Comparison of ENCODE assay signal across 8 mouse cellular contexts in the genomic region with DNA sequence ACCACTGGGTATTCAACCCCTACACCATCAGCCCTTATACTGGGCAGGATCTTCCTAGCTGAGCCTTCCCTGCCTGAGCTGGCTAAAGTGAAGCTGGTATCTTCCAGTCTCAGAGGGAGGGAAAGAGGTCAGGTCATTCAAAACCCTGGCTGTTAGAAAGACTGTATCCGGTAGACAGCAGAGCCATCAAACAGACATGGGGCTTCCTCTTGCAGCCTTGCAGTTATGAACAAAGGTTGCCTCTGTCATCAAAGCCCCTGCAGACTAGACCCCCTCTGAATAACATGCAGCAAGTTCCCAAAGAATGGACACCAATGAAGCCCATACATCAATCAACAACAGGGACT.
DNase-seq lines count a peak whose midpoint lies in the region; ATAC-seq and TF ChIP-seq lines count a peak whose summit lies in the region.

No protein-coding gene starts in this region.

- no peaks in the 10 kb centered on the region for H3K27me3 ChIP-seq in heart, embryonic 16.5 days (ENCODE audit: control insufficient read depth, insufficient read depth, low read length)
- no peaks in the 10 kb centered on the region for H3K27me3 ChIP-seq in midbrain, embryonic 16.5 days (ENCODE audit: control insufficient read depth, insufficient read depth, low read depth, low read length)
- no peaks in the 10 kb centered on the region for H3K27me3 ChIP-seq in midbrain, postnatal 0 days (ENCODE audit: insufficient read depth, low read length)
- no peaks in the 10 kb centered on the region for H3K27me3 ChIP-seq in neural tube, embryonic 15.5 days (replicated peaks)

- no peak overlapping the region for H3K4me3 ChIP-seq in heart, embryonic 16.5 days (ENCODE audit: low read length)
- no peak overlapping the region for H3K4me3 ChIP-seq in midbrain, embryonic 16.5 days (ENCODE audit: low read depth, low read length)
- no peak overlapping the region for H3K4me3 ChIP-seq in midbrain, postnatal 0 days (ENCODE audit: low read depth, low read length)
- no peak overlapping the region for H3K4me3 ChIP-seq in embryonic fibroblast, embryonic 13.5 days (ENCODE audit: insufficient read depth, low read length)
- no peak overlapping the region for H3K4me3 ChIP-seq in neural tube, embryonic 15.5 days (replicated peaks)

- H3K4me1 ChIP-seq in heart, embryonic 16.5 days (ENCODE audit: control insufficient read depth, insufficient read depth, low read length): peaks cover 27% of the 10 kb centered on the region
- no peaks in the 10 kb centered on the region for H3K4me1 ChIP-seq in midbrain, embryonic 16.5 days (ENCODE audit: control insufficient read depth, insufficient read depth, low read length)
- H3K4me1 ChIP-seq in midbrain, postnatal 0 days (ENCODE audit: insufficient read depth, low read length): no peaks in the 10 kb centered on the region
- H3K4me1 ChIP-seq in embryonic fibroblast, embryonic 13.5 days (ENCODE audit: control insufficient read depth, insufficient read depth, low read length): peaks cover 24% of the 10 kb centered on the region
- peaks cover 7% of the 10 kb centered on the region for H3K4me1 ChIP-seq in neural tube, embryonic 15.5 days

- H3K9ac ChIP-seq in heart, embryonic 16.5 days (ENCODE audit: low read length): no peak overlapping the region
- no peak overlapping the region for H3K9ac ChIP-seq in midbrain, embryonic 16.5 days (ENCODE audit: low read depth, low read length)
- H3K9ac ChIP-seq in midbrain, postnatal 0 days (replicated peaks; ENCODE audit: low read length, poor library complexity, severe bottlenecking): no peak overlapping the region
- H3K9ac ChIP-seq in neural tube, embryonic 15.5 days (replicated peaks): no peak overlapping the region

- H3K36me3 ChIP-seq in heart, embryonic 16.5 days (ENCODE audit: control insufficient read depth, insufficient read depth): no peaks in the 10 kb centered on the region
- no peaks in the 10 kb centered on the region for H3K36me3 ChIP-seq in midbrain, embryonic 16.5 days (ENCODE audit: control insufficient read depth, insufficient read depth, low read length)
- H3K36me3 ChIP-seq in midbrain, postnatal 0 days (ENCODE audit: insufficient read depth, low read length): no peaks in the 10 kb centered on the region
- H3K36me3 ChIP-seq in neural tube, embryonic 15.5 days: no peaks in the 10 kb centered on the region

- no peak for TF ChIP-seq POLR2A in embryonic fibroblast, embryonic 13.5 days (IDR thresholded peaks at IDR 0.05; ENCODE audit: low read depth, low read length)

- WGBS in heart, embryonic 16.5 days: 45% methylated on average over 1 of the region's 1 CpGs
- WGBS in midbrain, embryonic 16.5 days: 69% methylated on average over 1 of the region's 1 CpGs
- WGBS in midbrain, postnatal 0 days: 81% methylated on average over 1 of the region's 1 CpGs
- 61% methylated on average over 1 of the region's 1 CpGs for WGBS in neural tube, embryonic 15.5 days

- H3K4me2 ChIP-seq in heart, embryonic 16.5 days (ENCODE audit: low read depth, low read length): no peak overlapping the region
- no peak overlapping the region for H3K4me2 ChIP-seq in midbrain, embryonic 16.5 days (ENCODE audit: low read length)
- no peak overlapping the region for H3K4me2 ChIP-seq in midbrain, postnatal 0 days (ENCODE audit: low read depth, low read length, poor library complexity, severe bottlenecking)
- no peak overlapping the region for H3K4me2 ChIP-seq in neural tube, embryonic 15.5 days

- TF ChIP-seq CTCF in midbrain, postnatal 0 days (IDR thresholded peaks at IDR 0.05): no peak
- no peak for TF ChIP-seq CTCF in embryonic fibroblast, embryonic 13.5 days (IDR thresholded peaks at IDR 0.05; ENCODE audit: borderline replicate concordance, insufficient read depth, low read length)

- H3K27ac ChIP-seq in heart, embryonic 16.5 days (ENCODE audit: low read length): peak overlapping the region; percentile 59
- H3K27ac ChIP-seq in midbrain, embryonic 16.5 days (ENCODE audit: low read length): peak overlapping the region; percentile 40; the same call in 1 of the 2 replicates
- no peak overlapping the region for H3K27ac ChIP-seq in midbrain, postnatal 0 days (ENCODE audit: low read depth, low read length)
- peak overlapping the region; percentile 73 for H3K27ac ChIP-seq in embryonic fibroblast, embryonic 13.5 days (ENCODE audit: insufficient read depth, low read length)
- peak overlapping the region; percentile 42 for H3K27ac ChIP-seq in neural tube, embryonic 15.5 days (replicated peaks)

- no peaks in the 10 kb centered on the region for H3K9me3 ChIP-seq in heart, embryonic 16.5 days (replicated peaks; ENCODE audit: control insufficient read depth, low read length)
- H3K9me3 ChIP-seq in midbrain, embryonic 16.5 days (replicated peaks; ENCODE audit: control insufficient read depth, low read length, poor library complexity, severe bottlenecking): no peaks in the 10 kb centered on the region
- H3K9me3 ChIP-seq in midbrain, postnatal 0 days (ENCODE audit: low read length): no peaks in the 10 kb centered on the region
- no peaks in the 10 kb centered on the region for H3K9me3 ChIP-seq in neural tube, embryonic 15.5 days (replicated peaks)

- no peak for ATAC-seq in heart, embryonic 16.5 days (replicated peaks; ENCODE audit: extremely low read depth, insufficient read depth, low FRiP score)
- no peak for ATAC-seq in midbrain, embryonic 16.5 days
- ATAC-seq in midbrain, postnatal 0 days (ENCODE audit: low FRiP score): no peak
- no peak for ATAC-seq in neural tube, embryonic 15.5 days (ENCODE audit: low FRiP score)

- no peak for DNase-seq in heart, adult 8-10 months (ENCODE audit: low spot score)
- DNase-seq in midbrain, postnatal 0 days (ENCODE audit: low spot score): no peak
- DNase-seq in gastrocnemius, adult 18-20 months (ENCODE audit: low spot score): no peak
- DNase-seq in natural killer cell, adult 2 months (ENCODE audit: low spot score in 2 of 2): no peak
